Mouse (Mus musculus) right cerebral cortex, postnatal 10 days (tissue): ENCODE measurements around the gene Ubac2.

ENCODE experiments used
- DNase-seq, 2 experiments: peaks; one replicate each; pipeline ENCODE4 v3.0.0; 2021; ENCODE audit warnings: low spot score in 2 of 2

The Ubac2 gene

DNA sequence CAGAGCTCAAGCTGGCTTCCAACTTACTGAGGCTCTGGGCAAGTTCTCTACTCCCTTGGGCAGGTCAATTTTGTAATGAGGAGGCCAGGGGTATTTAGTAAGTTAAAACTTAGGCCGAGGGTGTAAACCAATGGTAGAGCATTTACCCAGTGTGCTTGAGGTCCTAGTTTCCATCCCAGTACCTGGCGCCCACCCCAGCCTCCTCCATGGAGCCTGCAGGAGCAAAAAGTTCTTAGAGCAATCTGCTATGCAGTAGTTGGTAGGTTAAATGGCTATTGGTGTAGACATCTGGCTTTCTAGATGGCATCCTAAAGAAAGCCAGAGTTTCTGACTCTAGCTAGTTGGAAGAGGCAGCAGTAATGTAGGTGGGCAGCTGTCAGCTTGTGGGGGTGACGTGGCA lies 71.0 kb downstream of the Ubac2 start:
- DNase-seq: no peak

DNA sequence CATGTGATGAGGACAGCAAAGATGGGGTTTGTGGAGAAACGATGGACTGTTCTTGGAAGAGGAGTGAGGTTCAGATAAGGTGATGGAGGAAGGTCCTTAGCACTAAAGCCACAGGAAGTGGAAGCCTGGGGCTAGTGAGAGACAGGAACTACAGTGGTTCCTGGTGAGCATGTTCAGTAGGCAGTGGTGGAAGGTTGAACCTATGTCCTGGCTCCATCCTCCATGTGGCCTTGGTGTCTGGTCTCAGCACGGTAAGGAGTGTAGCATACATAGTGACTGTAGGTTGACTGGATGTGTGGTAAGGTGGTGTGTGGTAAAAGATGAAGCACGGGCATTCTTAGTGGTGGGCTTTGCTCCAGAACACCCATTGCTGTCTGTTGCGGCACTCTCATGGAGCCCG lies 71.5 kb downstream of the Ubac2 start:
- DNase-seq: no peak

GRCm38 (mm10) chr14:121951399-121952045 lies 73.1 kb downstream of the Ubac2 start:
- DNase-seq: no peak

GRCm38 (mm10) chr14:121952046-121952400 lies 73.6 kb downstream of the Ubac2 start:
- no peak for DNase-seq

GRCm38 (mm10) chr14:121954129-121954528 lies 75.7 kb downstream of the Ubac2 start:
- no peak for DNase-seq

GRCm38 (mm10) chr14:121954608-121955007 lies 76.2 kb downstream of the Ubac2 start:
- peak in 1 of 2 experiments; percentile 19 for DNase-seq

DNA sequence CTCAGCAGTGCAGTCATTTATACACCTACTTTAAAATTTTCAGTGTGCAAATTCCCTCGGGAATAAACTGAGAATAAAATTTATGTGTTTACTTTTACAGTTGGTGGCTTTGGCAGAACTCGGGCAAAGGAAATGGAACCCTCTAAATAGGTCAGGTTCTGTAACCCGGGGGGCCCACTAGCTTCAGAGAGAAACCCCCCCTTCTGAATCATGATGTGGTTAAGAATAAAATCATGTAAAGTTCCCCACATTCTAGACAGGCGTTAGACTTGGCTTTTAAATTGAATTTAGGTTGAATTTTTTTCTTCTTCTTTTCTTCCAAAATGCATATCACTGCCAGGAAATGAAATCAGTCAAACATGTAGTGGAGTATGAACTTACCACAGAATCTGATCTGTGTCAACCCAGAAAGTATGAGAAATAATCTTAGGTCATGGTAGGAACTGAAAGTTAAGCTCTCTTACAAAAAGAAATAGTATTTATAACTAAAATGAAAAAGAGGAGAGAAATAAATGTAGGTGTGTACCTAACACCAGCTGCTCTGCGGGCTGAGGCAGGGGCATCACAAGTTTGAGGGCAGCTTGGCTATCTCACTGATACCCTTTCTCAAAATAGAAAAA lies 76.9 kb downstream of the Ubac2 start:
- no peak for DNase-seq

- no peak for DNase-seq
Observed at GRCm38 (mm10) chr14:121956291-121956690, 77.9 kb downstream of the Ubac2 start.

- peak in 1 of 2 experiments; percentile 12 for DNase-seq
Observed at GRCm38 (mm10) chr14:121957176-121957871, 78.9 kb downstream of the Ubac2 start.

- peak in 1 of 2 experiments; percentile 19 for DNase-seq
Observed at GRCm38 (mm10) chr14:121958041-121958750, 79.8 kb downstream of the Ubac2 start.

DNA sequence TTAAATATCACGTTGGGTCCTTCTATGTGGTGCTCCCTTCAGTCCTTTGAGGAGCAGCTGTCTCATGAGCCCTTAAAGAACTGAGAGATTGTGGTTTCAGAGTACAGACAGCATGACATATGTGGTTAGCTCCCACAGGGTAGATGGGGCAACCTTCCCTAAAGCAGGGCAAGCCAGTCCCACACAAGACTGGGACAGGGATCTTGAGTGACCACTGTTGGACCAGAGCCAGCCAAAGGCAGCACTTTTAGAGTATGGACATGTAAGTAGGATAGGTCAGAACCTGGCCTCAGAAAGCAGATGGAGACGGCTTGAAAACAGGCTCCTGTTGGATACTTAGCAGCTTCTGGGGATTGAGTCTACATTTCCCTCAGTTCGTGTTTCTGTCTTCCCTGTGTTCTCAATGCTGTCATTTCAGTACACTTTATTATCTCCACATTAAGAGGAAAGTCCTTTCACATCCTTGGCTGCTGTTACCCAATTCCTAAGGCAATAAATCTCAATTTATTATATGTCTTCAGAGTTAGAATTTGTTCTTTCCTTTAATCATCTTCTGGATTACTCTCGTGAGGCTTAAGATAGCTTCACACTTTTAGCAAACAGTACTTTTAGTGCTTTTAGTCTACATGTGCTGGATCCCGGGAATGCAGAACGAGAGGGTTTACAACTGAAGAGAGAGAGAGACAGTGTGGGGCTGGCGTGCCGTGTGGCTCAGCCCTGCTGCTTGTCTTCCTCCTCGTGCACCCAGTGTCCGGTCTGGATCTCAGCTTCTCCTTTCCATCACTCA lies 80.5 kb downstream of the Ubac2 start:
- DNase-seq: peak in 1 of 2 experiments; percentile 38

GRCm38 (mm10) chr14:121959538-121959980 lies 81.1 kb downstream of the Ubac2 start:
- no peak for DNase-seq

- DNase-seq: no peak
Observed at GRCm38 (mm10) chr14:121960031-121960430, 81.6 kb downstream of the Ubac2 start.

DNA sequence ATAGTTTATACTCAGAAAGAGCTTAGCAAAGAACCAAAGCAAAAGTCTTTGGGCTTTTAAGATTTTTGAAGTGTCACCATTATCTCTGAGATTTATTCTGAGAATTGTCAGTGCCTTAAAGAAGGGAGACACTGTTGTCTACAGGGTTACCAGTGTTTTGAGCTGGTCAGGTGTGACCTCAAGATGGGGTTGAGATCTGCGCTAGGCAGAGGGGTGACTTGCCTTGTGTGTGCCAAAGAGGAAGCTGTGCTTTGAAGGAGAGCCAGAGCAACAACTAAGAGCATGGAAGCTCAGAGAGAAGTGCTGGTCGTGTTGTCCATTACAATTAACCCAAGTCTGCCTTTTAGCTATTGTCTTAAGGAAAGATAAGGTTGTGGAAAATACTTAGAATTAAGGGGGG lies 82.1 kb downstream of the Ubac2 start:
- peak in 1 of 2 experiments; percentile 23 for DNase-seq

GRCm38 (mm10) chr14:121960997-121961396 lies 82.6 kb downstream of the Ubac2 start:
- DNase-seq: peak in 1 of 2 experiments; percentile 17

DNA sequence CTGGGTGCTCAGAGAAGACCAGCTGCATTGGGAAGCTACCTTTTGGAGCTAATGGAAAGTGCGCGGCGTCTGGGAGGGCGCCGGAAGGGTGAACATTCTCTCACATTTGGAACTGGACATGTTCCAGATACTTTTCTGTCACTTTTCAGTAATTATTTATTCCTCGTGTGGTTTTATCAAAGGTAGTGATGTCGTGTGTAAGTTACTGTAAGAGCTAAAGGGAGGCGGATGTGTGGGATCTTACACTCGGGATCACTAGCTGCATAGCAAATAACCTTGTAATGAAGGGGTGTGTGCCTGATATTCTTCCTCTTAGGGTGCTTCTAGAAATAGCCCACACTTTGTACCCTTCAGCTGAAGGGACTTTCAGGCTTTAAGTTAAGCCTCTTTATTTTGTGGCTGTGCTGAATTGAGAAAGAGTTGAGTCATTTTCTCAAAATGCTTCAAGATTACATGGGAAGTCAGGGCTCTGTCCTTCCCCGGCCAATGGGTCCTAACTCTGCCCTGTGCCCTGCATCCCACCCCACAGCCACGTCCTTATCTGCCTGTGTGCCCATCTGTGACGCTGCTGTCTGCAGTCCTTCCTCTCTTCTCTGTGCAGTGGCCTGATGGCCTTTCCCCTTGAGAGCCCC lies 83.2 kb downstream of the Ubac2 start:
- DNase-seq: peak in 1 of 2 experiments; percentile 14

- peak in 1 of 2 experiments; percentile 23 for DNase-seq
Observed at GRCm38 (mm10) chr14:121962128-121962890, 83.9 kb downstream of the Ubac2 start.

- peak in 1 of 2 experiments; percentile 20 for DNase-seq
Observed at GRCm38 (mm10) chr14:121963251-121963941, 85.0 kb downstream of the Ubac2 start.

DNA sequence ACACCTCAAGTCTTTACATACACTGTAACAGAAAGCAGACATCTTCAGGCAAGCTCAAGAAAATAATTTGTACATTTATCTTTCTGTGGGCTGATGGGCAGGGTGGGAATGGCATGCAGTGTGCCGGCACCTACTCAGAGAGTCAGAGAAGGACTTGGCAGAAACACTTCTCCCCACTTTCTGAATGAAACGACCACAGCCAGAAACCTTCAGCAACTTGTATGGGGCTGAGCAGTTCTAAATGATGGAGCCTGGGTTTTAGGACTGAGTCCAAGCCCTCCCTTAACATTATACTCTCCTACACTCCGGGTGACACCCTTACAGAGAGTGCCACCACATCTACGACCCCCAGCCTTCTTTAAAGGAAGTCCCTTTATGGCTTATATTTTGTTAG lies 85.5 kb downstream of the Ubac2 start:
- DNase-seq: peak in 1 of 2 experiments; percentile 27
